Mouse (Mus musculus): ENCODE measurements around the gene Cuedc2. TPM values are rescaled to one million over a fixed set of nuclear protein-coding genes. Genes with fewer than 3 reads are reported as not detected.

Cuedc2 gene
- total RNA-seq, 4 experiments from 2014 or later: 158 to 175 (median 166) TPM

Small RNA genes within 50 kb of the gene (microRNA-seq; reads per million reads assigned to microRNA genes)
- gene Mir146b: 1.3 to 3.8 reads per million in 2 experiments

Other genes starting within 250 kb of the Cuedc2 start
- gene Elovl3, start 206.8 kb downstream of the Cuedc2 start, total RNA-seq (2022): not detected
- not detected for gene Pitx3, start 190.4 kb downstream of the Cuedc2 start, total RNA-seq (2022)
- gene Gbf1, start 186.2 kb downstream of the Cuedc2 start, total RNA-seq (2022): 100 to 1,000 TPM in 1 of 4 experiments, 10 to 100 TPM in 3; 82.5 to 103 (median 87.7) TPM
- 1 to 10 TPM; 2.6 to 4.2 (median 3.3) TPM for gene Nfkb2, start 34.4 kb downstream of the Cuedc2 start, total RNA-seq (2022)
- 100 to 1,000 TPM; 602 to 631 (median 613) TPM for gene Psd, start 11.5 kb downstream of the Cuedc2 start, total RNA-seq (2022)
- 10 to 100 TPM; 22.9 to 29.3 (median 25.8) TPM for gene Fbxl15, start 10.5 kb downstream of the Cuedc2 start, total RNA-seq (2022)
- 10 to 100 TPM; 28.3 to 30.7 (median 30.3) TPM for gene Mfsd13a, start 2.4 kb upstream of the Cuedc2 start, total RNA-seq (2022)
- 1 to 10 TPM in 3 of 4 experiments, under 1 TPM in 1; 0.89 to 1.5 (median 1.3) TPM for gene 2310034G01Rik, start 11.6 kb upstream of the Cuedc2 start, total RNA-seq (2022)
- gene Actr1a, start 57.0 kb upstream of the Cuedc2 start, total RNA-seq (2022): 100 to 1,000 TPM; 175 to 202 (median 183) TPM
- 10 to 100 TPM; 17.4 to 22.3 (median 19.4) TPM for gene Sufu, start 58.2 kb upstream of the Cuedc2 start, total RNA-seq (2022)
- gene Trim8, start 163.0 kb upstream of the Cuedc2 start, total RNA-seq (2022): 10 to 100 TPM; 91.0 to 98.4 (median 93.7) TPM
- gene Arl3, start 234.5 kb upstream of the Cuedc2 start, total RNA-seq (2022): 100 to 1,000 TPM in 2 of 4 experiments, 10 to 100 TPM in 2; 85.9 to 125 (median 103) TPM
- 1 to 10 TPM; 7.3 to 9.2 (median 7.5) TPM for gene Sfxn2, start 234.7 kb upstream of the Cuedc2 start, total RNA-seq (2022)